Mouse (Mus musculus) small intestine, adult 2 months (tissue): ENCODE results near the gene Npdc1.

Experiments
- CTCF ChIP-seq: fragments of 200-500 bp; IDR thresholded peaks from 2 replicates; pipeline ENCODE4 v1.5.1; 2012; ENCODE audit warnings: low read depth, mild to moderate bottlenecking, control low read depth, inconsistent platforms, low read length, moderate library complexity, mixed read lengths; ENCODE audit not compliant: insufficient replicate concordance, insufficient read length; ENCODE audit errors: extremely low read depth
- POLR2A ChIP-seq: fragments of 200-500 bp; IDR thresholded peaks from 2 replicates; pipeline ENCODE4 v1.6.1; 2012; ENCODE audit warnings: low read depth, mild to moderate bottlenecking, control low read depth, inconsistent platforms, low read length, moderate library complexity

- TF ChIP-seq POLR2A, result no peak
- no peak for TF ChIP-seq CTCF
These were observed 51.9 kb downstream of the Npdc1 start for GRCm38 (mm10) chr2:25450853-25451647.
